Mouse (Mus musculus): ENCODE results near the gene Gpt2. TPM values are rescaled to one million over a fixed set of nuclear protein-coding genes. Genes with fewer than 3 reads are reported as not detected.

Gene Gpt2
- polyA plus RNA-seq, 1 experiment from 2014 or later: 32.7 TPM

DNA sequence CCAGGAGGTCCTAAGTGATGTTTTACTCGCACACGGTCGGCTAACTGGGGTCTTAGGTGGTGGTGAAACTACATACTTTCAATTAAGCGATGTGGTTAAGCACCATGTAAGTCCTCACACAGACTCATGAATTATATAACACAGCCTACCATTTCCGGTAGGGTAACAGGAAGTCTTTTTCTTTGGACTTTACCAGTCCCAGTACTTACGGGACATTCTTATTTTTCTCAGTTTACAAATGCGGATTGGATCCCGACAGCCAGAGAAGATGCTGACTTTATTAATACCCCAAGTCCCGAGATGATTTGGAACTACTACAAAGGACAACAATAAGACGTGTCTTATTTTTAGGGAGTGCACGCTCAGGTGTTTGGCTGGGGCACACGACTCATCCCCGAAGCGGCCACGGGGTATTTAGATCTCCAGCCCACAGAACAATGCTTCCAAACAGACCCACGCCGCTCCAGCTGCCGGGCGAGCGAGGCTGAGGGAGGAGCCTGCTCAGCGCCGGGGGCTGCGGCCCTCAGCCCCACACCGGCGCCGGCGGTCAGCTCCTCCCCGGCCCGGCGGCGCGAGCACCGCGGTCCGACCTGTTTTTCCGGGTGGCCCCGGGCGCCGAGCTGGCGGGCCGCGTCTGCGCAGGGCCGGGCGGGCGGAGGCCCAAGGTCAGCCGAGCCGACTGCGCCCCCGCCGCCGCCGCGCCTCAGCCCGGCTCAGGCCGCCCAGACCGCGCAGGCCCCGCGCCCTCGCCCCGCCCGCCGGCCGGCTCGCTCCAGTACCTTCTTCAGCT lies 62.2 kb downstream of the Gpt2 start:
- Histone ChIP-seq H3K27me3 (ENCODE audit: control insufficient read depth, insufficient read depth, low read length) (no peaks in the 10 kb centered on the region), H3K4me1 (replicated peaks; ENCODE audit: control insufficient read depth, insufficient read depth) (no peaks in the 10 kb centered on the region), H3K27ac (replicated peaks) (peak overlapping the region; percentile 98), H3K4me2 (replicated peaks; ENCODE audit: low read depth) (peak overlapping the region; percentile 81), H3K4me3 (ENCODE audit: low read depth, low read length) (peak overlapping the region; percentile 80), H3K9ac (ENCODE audit: low read length) (peak overlapping the region; percentile 93), H3K9me3 (ENCODE audit: control insufficient read depth, low read length) (no peaks in the 10 kb centered on the region), H3K36me3 (ENCODE audit: control insufficient read depth, insufficient read depth, low read length) (no peaks in the 10 kb centered on the region)
- WGBS: under 1% methylated on average over 40 of the region's 66 CpGs
- ATAC-seq (ENCODE audit: low FRiP score, low TSS enrichment) (peak; percentile 95), DNase-seq (ENCODE audit: low spot score) (peak; percentile 77)
- no peak for TF ChIP-seq EP300 (optimal IDR thresholded peaks at IDR 0.05)
- no peak for TF ChIP-seq CTCF (IDR thresholded peaks at IDR 0.05; ENCODE audit: low read depth)

DNA sequence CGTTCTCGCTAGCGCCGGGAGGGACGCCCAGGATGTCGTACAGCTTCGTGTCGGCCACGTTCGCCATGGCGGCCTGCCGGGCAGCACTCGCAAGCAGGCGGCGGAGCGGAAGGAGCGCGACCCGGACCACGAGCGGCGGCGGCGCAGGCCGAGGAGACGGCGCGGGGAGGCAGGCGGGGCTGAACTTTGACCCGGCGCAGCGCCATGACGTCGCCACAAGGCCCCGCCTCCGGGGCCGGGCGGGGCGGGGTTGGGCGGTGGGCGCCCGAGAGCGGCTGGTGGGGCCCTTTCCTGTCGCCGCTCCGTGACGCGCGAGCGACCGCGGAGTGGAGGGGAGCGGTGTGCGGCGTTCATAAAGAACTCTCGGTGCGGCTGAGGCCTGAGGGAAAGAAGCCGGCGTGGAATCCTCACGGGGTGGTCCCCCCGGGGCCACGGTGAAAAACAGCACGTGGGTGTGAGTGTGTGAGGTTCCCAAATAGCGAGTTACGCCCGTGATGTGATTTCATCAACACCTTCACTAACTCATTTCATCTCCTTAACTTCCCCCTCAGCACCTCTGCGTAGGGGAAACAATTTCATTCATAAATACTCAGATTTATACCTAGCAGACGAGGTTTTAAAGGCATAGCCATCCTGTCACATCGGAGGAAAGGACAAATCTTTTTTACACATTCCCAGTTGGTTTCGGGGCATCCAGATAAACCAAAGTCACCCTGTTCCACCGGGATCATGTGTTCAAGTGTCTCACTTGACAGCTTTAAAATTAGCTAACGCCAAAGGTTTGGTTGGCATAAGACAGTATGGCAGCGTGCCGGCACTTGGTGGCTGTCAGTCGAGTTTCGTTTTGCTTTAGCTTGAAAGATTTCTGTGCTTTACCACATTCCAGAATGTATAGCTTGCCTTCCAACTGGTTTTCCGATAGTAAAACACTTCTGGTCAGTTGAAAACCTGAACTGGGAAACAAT lies 63.1 kb downstream of the Gpt2 start, which contains the start of gene Dnaja2:
Gene Dnaja2, minus strand, starts transcription at position 164 of the 965 bp plus-strand sequence.
- H3K27ac ChIP-seq (replicated peaks): peak within 1 kb of the TSS; percentile 98
- DNase-seq (ENCODE audit: low spot score): peak; percentile 90
- H3K4me3 ChIP-seq (ENCODE audit: low read depth, low read length): peak within 1 kb of the TSS; percentile 80
- ATAC-seq (ENCODE audit: low FRiP score, low TSS enrichment): peak; percentile 94
- H3K9me3 ChIP-seq (ENCODE audit: control insufficient read depth, low read length): no peaks in the 10 kb centered on the region
- H3K9ac ChIP-seq (ENCODE audit: low read length): peak within 1 kb of the TSS; percentile 93
- H3K27me3 ChIP-seq (ENCODE audit: control insufficient read depth, insufficient read depth, low read length): no peaks in the 10 kb centered on the region
- no peak for TF ChIP-seq EP300 (optimal IDR thresholded peaks at IDR 0.05)
- no peak for TF ChIP-seq CTCF (IDR thresholded peaks at IDR 0.05; ENCODE audit: low read depth)
- H3K4me1 ChIP-seq (replicated peaks; ENCODE audit: control insufficient read depth, insufficient read depth): no peaks in the 10 kb centered on the region
- H3K36me3 ChIP-seq (ENCODE audit: control insufficient read depth, insufficient read depth, low read length): no peaks in the 10 kb centered on the region
- H3K4me2 ChIP-seq (replicated peaks; ENCODE audit: low read depth): peak within 1 kb of the TSS; percentile 81
- under 1% methylated on average over 54 of the region's 77 CpGs for WGBS

DNA sequence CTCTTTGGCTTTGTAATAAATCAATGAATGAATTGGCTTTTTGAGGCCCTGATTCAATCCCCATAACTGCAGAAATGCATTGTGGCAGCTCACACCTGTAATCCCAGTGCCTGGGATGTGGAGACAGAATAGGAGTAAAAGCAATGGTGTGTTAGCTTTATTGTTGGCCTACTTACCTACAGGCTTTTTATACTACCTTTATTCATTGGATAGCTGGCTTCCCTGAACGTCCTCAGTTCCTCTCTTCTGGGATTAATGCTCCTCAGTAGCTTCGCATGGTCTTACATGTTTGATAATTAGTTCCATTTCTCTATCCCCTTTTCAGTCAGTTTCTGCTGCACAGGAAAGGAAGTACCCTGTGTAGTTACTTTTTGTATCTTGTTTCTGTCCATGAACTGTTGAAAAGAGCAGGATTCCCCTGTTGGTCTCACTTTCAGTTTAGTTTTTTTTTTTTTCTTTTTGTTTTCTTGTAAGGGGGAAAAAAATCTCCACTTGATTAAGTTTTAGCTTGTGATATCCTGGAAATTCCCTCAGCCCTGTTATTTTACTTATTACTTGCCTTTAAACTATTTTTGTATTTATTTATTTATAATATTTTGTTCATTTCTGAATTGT lies 64.7 kb downstream of the Gpt2 start:
- WGBS: 76% methylated on average over 2 of the region's 2 CpGs
- no peak overlapping the region for H3K4me3 ChIP-seq (ENCODE audit: low read depth, low read length)
- H3K36me3 ChIP-seq (ENCODE audit: control insufficient read depth, insufficient read depth, low read length): no peaks in the 10 kb centered on the region
- DNase-seq (ENCODE audit: low spot score) (no peak), ATAC-seq (ENCODE audit: low FRiP score, low TSS enrichment) (no peak)
- H3K9me3 ChIP-seq (ENCODE audit: control insufficient read depth, low read length): no peaks in the 10 kb centered on the region
- no peak for TF ChIP-seq CTCF (IDR thresholded peaks at IDR 0.05; ENCODE audit: low read depth)
- TF ChIP-seq EP300 (optimal IDR thresholded peaks at IDR 0.05): no peak
- H3K27me3 ChIP-seq (ENCODE audit: control insufficient read depth, insufficient read depth, low read length): no peaks in the 10 kb centered on the region
- H3K4me1 ChIP-seq (replicated peaks; ENCODE audit: control insufficient read depth, insufficient read depth): no peaks in the 10 kb centered on the region
- H3K9ac ChIP-seq (ENCODE audit: low read length): no peak overlapping the region
- no peak overlapping the region for H3K27ac ChIP-seq (replicated peaks)
- H3K4me2 ChIP-seq (replicated peaks; ENCODE audit: low read depth): no peak overlapping the region

DNA sequence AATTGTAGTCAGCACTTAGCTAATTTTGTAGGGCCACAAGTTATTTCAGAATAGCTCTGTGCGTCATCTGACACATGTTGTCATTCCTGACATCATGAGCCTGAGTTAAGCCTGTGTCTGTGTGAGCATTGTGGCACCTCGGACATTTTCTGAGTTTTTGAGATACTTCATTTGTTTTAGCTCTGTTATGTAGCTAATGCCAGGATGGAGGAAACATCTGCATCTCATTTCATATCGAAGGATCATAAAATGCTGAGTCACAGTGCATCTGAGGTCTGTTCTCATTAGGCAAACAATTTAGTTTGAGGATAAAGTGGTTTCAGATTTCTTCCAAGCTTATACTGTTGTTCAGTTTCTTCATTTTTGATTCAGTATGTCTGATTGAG lies 65.2 kb downstream of the Gpt2 start:
- no peaks in the 10 kb centered on the region for H3K4me1 ChIP-seq (replicated peaks; ENCODE audit: control insufficient read depth, insufficient read depth)
- H3K9ac ChIP-seq (ENCODE audit: low read length): no peak overlapping the region
- TF ChIP-seq EP300 (optimal IDR thresholded peaks at IDR 0.05) (no peak), CTCF (IDR thresholded peaks at IDR 0.05; ENCODE audit: low read depth) (no peak)
- H3K9me3 ChIP-seq (ENCODE audit: control insufficient read depth, low read length): no peaks in the 10 kb centered on the region
- H3K4me2 ChIP-seq (replicated peaks; ENCODE audit: low read depth): no peak overlapping the region
- no peaks in the 10 kb centered on the region for H3K36me3 ChIP-seq (ENCODE audit: control insufficient read depth, insufficient read depth, low read length)
- H3K27me3 ChIP-seq (ENCODE audit: control insufficient read depth, insufficient read depth, low read length): no peaks in the 10 kb centered on the region
- no peak overlapping the region for H3K4me3 ChIP-seq (ENCODE audit: low read depth, low read length)
- no peak overlapping the region for H3K27ac ChIP-seq (replicated peaks)
- ATAC-seq (ENCODE audit: low FRiP score, low TSS enrichment): no peak
- no peak for DNase-seq (ENCODE audit: low spot score)
- WGBS: 53% methylated on average over 3 of the region's 3 CpGs

DNA sequence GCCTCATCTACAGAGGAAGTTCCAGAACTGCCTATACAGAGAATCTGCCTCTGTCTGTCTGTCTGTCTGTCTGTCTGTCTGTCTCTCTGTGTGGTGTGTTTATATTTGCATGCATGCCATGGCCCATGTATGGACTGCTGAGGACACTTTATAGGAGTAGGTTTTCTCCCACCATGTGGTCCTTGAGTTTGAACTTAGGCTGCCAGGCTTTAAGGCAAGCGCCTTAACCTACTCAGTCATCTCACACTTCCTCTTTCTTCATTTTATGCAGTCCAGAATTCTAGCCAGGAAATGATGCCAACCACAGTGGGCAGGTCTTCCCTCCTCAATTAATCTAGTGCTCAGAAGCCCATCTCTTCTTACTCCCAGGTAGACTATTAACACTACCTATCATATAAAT lies 66.8 kb downstream of the Gpt2 start:
- no peaks in the 10 kb centered on the region for H3K36me3 ChIP-seq (ENCODE audit: control insufficient read depth, insufficient read depth, low read length)
- H3K4me1 ChIP-seq (replicated peaks; ENCODE audit: control insufficient read depth, insufficient read depth): no peaks in the 10 kb centered on the region
- no peak overlapping the region for H3K9ac ChIP-seq (ENCODE audit: low read length)
- 88% methylated on average over 1 of the region's 1 CpGs for WGBS
- TF ChIP-seq CTCF (IDR thresholded peaks at IDR 0.05; ENCODE audit: low read depth) (no peak), EP300 (optimal IDR thresholded peaks at IDR 0.05) (no peak)
- no peak overlapping the region for H3K4me3 ChIP-seq (ENCODE audit: low read depth, low read length)
- DNase-seq (ENCODE audit: low spot score) (no peak), ATAC-seq (ENCODE audit: low FRiP score, low TSS enrichment) (no peak)
- H3K27ac ChIP-seq (replicated peaks): no peak overlapping the region
- no peaks in the 10 kb centered on the region for H3K9me3 ChIP-seq (ENCODE audit: control insufficient read depth, low read length)
- no peaks in the 10 kb centered on the region for H3K27me3 ChIP-seq (ENCODE audit: control insufficient read depth, insufficient read depth, low read length)
- H3K4me2 ChIP-seq (replicated peaks; ENCODE audit: low read depth): no peak overlapping the region
